Mouse (Mus musculus) E14TG2a.4 (cell line): ENCODE measurements around the gene Tagln3.

Experiments used
- H3K27me3 ChIP-seq: 2 replicates; pipeline ENCODE4 v1.6.1; 2014; ENCODE audit warnings: low read length, control low read depth; ENCODE audit not compliant: insufficient read depth
- H3K36me3 ChIP-seq: 2 replicates; pipeline ENCODE4 v1.6.1; 2014; ENCODE audit warnings: low read length, control low read depth; ENCODE audit not compliant: insufficient read depth
- H3K4me1 ChIP-seq: replicated peaks from 2 replicates; pipeline ENCODE4 v1.6.1; 2014; ENCODE audit warnings: low read depth, low read length, control low read depth
- H3K4me3 ChIP-seq: replicated peaks from 2 replicates; pipeline ENCODE4 v1.5.1; 2014; ENCODE audit warnings: mild to moderate bottlenecking, low read length
- H3K9me3 ChIP-seq: 2 replicates; pipeline ENCODE4 v1.6.1; 2014; ENCODE audit warnings: low read length, control low read depth
- CTCF ChIP-seq: conservative IDR thresholded peaks from 2 replicates; pipeline ENCODE4 v1.5.1; 2014; ENCODE audit warnings: low read length
- NANOG ChIP-seq: IDR thresholded peaks from 2 replicates; pipeline ENCODE4 v1.6.1; 2014; ENCODE audit warnings: borderline replicate concordance, low read length, mixed read lengths
- POU5F1 ChIP-seq: IDR thresholded peaks from 2 replicates; pipeline ENCODE4 v1.6.1; 2014; ENCODE audit warnings: low read length, borderline replicate concordance

Tagln3 gene

GRCm38 (mm10) chr16:45699301-45699700 lies 25.1 kb downstream of the Tagln3 start:
- Histone ChIP-seq H3K27me3 (no peaks in the 10 kb centered on the region), H3K4me1 (no peaks in the 10 kb centered on the region), H3K36me3 (no peaks in the 10 kb centered on the region), H3K9me3 (peaks cover 29% of the 10 kb centered on the region), H3K4me3 (no peak overlapping the region)
- TF ChIP-seq CTCF (no peak), NANOG (no peak)

GRCm38 (mm10) chr16:45697996-45698395 lies 26.4 kb downstream of the Tagln3 start:
- no peak overlapping the region for H3K4me3 ChIP-seq
- no peak for TF ChIP-seq CTCF
- no peak for TF ChIP-seq NANOG
- TF ChIP-seq POU5F1: no peak

GRCm38 (mm10) chr16:45695445-45696160 lies 28.8 kb downstream of the Tagln3 start:
- TF ChIP-seq CTCF (no peak), NANOG (no peak), POU5F1 (no peak)
- Histone ChIP-seq H3K4me3 (no peak overlapping the region), H3K4me1 (no peaks in the 10 kb centered on the region), H3K27me3 (no peaks in the 10 kb centered on the region), H3K9me3 (peaks cover 29% of the 10 kb centered on the region), H3K36me3 (no peaks in the 10 kb centered on the region)

More at GRCm38 (mm10) chr16:45697996-45698395, 26.4 kb downstream of the Tagln3 start:
- no peaks in the 10 kb centered on the region for H3K4me1 ChIP-seq
- no peaks in the 10 kb centered on the region for H3K27me3 ChIP-seq
- no peaks in the 10 kb centered on the region for H3K36me3 ChIP-seq
- H3K9me3 ChIP-seq: peaks cover 29% of the 10 kb centered on the region

- Histone ChIP-seq H3K27me3 (no peaks in the 10 kb centered on the region), H3K36me3 (no peaks in the 10 kb centered on the region), H3K9me3 (peaks cover 15% of the 10 kb centered on the region), H3K4me3 (no peak within 1 kb of the TSS), H3K4me1 (peaks cover 6% of the 10 kb centered on the region)
- TF ChIP-seq CTCF (no peak), POU5F1 (no peak), NANOG (no peak)
Observed at GRCm38 (mm10) chr16:45693558-45693957, 30.9 kb downstream of the Tagln3 start, which contains the start of gene Tmprss7. TSS of gene Tmprss7 (minus strand) at chr16:45693658.

- H3K4me3 ChIP-seq: no peak overlapping the region
- H3K9me3 ChIP-seq: peaks cover 11% of the 10 kb centered on the region
- no peaks in the 10 kb centered on the region for H3K36me3 ChIP-seq
- H3K4me1 ChIP-seq: peaks cover 6% of the 10 kb centered on the region
- H3K27me3 ChIP-seq: no peaks in the 10 kb centered on the region
- TF ChIP-seq NANOG (no peak), POU5F1 (no peak), CTCF (no peak)
Observed at GRCm38 (mm10) chr16:45692851-45693250, 31.6 kb downstream of the Tagln3 start.

- H3K36me3 ChIP-seq: no peaks in the 10 kb centered on the region
- H3K27me3 ChIP-seq: no peaks in the 10 kb centered on the region
- H3K4me3 ChIP-seq: no peak overlapping the region
- TF ChIP-seq NANOG (no peak), POU5F1 (no peak), CTCF (no peak)
- peaks cover 6% of the 10 kb centered on the region for H3K4me1 ChIP-seq
- H3K9me3 ChIP-seq: no peaks in the 10 kb centered on the region
Observed at GRCm38 (mm10) chr16:45690178-45690577, 34.2 kb downstream of the Tagln3 start.

- Histone ChIP-seq H3K4me1 (peaks cover 6% of the 10 kb centered on the region), H3K9me3 (no peaks in the 10 kb centered on the region), H3K27me3 (no peaks in the 10 kb centered on the region), H3K36me3 (no peaks in the 10 kb centered on the region), H3K4me3 (no peak overlapping the region)
- TF ChIP-seq CTCF (no peak), POU5F1 (no peak), NANOG (no peak)
Observed at GRCm38 (mm10) chr16:45686833-45687232, 37.6 kb downstream of the Tagln3 start.

- Histone ChIP-seq H3K36me3 (no peaks in the 10 kb centered on the region), H3K9me3 (no peaks in the 10 kb centered on the region), H3K27me3 (no peaks in the 10 kb centered on the region), H3K4me1 (peaks cover 4% of the 10 kb centered on the region), H3K4me3 (no peak overlapping the region)
- TF ChIP-seq NANOG (no peak), POU5F1 (no peak), CTCF (no peak)
Observed at GRCm38 (mm10) chr16:45685295-45685694, 39.1 kb downstream of the Tagln3 start.

GRCm38 (mm10) chr16:45684815-45685214 lies 39.6 kb downstream of the Tagln3 start:
- Histone ChIP-seq H3K36me3 (no peaks in the 10 kb centered on the region), H3K4me3 (no peak overlapping the region), H3K27me3 (no peaks in the 10 kb centered on the region), H3K9me3 (no peaks in the 10 kb centered on the region), H3K4me1 (no peaks in the 10 kb centered on the region)
- peak; percentile 85 for TF ChIP-seq CTCF
- no peak for TF ChIP-seq NANOG
- TF ChIP-seq POU5F1: no peak
